Mouse (Mus musculus) heart, postnatal 0 days (tissue): ENCODE results near the gene Gm21732.
"Not testable (repeated sequence)": the region's sequence is repeated elsewhere in the genome, so short reads cannot be mapped to it uniquely, and the experiment has no call there.

ENCODE experiments used
- CTCF ChIP-seq: IDR thresholded peaks from 2 replicates; pipeline ENCODE4 v1.5.1; 2016; ENCODE audit warnings: antibody characterized with exemption, control low read depth, low read depth
- EP300 ChIP-seq: IDR thresholded peaks from 2 replicates; pipeline ENCODE4 v1.6.1; 2016; ENCODE audit warnings: antibody characterized with exemption, low read depth

DNA sequence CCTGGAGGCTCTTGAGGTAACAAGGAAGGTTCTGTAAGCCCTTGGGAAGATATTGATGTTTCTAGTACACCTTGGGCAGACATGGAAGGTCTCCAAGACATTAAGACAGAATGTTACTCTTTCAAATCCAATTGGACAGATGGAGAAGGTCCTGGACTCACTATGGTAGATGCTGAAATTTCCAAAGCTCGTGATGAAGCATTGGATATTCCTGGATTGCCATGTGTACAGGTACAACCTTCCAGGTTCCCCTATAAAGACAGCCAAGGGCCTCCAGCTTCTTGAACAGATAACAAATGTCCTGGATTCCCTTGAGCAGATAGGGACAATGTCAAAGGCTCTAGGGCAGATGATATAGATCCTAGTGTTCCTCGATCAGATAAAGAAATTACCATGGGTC is at the start of gene Gm21732:
- TF ChIP-seq CTCF, EP300: not testable (repeated sequence)
